ENCODE assay signal across 7 mouse cellular contexts in genomic region chr1:183584861-183585260, GRCm38 (mm10).
"Had no signal": no experiment of that assay in that cellular context is flagged by ENCODE, and none has a peak within 500 bp of the region (broad histone marks: within the 10 kb centered on the region; RNA-seq: fewer than 3 reads in every experiment).

No protein-coding gene starts in this region.

- DNase-seq: kidney, postnatal 36 days; lung, adult 2 months; lung, postnatal 36 days; right cerebral cortex, adult 18-20 months; right cerebral cortex, postnatal 25 days; thymus, adult 18-20 months; thymus, postnatal 14 days had no signal
